Mouse (Mus musculus): ENCODE data around the gene Qrfpr.

The Qrfpr gene

GRCm38 (mm10) chr3:36221743-36222682 is at the start of gene Qrfpr:
Gene Qrfpr, minus strand, starts transcription at chr3:36222313.
- no peak for ATAC-seq (ENCODE audit: insufficient number of reproducible peaks, low FRiP score, low TSS enrichment)

DNA sequence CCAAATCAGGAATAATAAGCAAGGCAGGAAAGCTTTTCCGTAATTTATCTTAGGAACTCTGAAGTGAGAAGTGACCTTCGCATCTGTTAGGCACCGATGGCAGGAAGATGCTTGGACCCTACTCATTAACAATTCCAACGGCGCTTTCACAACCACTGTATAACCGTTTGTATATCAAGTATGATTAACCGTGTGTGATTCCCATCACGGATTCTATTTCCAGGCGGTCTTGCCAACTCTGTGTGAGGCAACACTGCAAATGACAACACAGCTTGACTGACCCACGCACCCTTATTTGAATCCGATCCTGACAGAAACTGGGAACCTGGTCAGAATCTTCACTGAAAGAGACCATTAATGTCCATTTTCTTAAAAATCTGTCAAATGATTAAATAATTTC is 41.8 kb upstream of the Qrfpr start:
- ATAC-seq (ENCODE audit: insufficient number of reproducible peaks, low FRiP score, low TSS enrichment): no peak

DNA sequence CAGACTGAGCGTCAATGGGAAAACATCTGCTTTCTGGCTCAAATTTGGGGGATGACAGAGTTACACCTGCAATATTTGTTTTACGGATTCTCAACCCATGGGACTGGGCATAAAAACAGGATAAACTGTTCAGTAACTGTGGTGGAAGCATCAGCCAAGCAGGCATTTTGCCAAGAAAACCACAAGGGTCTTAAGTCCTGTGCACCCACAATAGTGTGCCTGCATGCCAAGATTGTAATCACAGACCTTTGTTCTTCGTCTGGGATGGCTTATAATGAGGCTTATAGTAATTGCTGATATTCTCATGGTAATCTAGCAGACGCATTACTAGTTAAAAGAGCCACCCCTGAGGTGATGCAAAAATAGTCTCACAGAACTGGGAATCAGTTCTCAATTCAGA is 41.2 kb upstream of the Qrfpr start:
- no peak for ATAC-seq (ENCODE audit: insufficient number of reproducible peaks, low FRiP score, low TSS enrichment)

DNA sequence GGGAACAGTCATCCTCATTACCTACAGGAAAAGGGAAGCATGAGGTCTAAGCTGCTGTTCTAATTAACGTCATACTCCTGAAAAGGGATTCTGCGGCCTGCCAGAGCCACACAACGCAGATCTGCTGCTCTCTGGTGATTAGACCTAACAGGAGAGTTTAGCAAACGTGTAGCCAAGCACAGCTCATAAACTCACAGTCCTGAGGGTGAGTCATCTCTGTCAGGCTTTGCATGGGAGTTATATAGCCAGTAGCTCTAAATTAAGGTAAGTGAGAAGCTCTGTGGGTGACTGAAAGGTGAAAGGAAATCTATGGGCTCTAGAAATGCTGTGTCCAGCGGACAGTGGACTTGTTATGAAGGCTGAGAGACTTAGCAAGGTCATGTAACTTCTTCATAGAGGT is 28.5 kb upstream of the Qrfpr start:
- ATAC-seq (ENCODE audit: insufficient number of reproducible peaks, low FRiP score, low TSS enrichment): no peak

- no peak for ATAC-seq (ENCODE audit: insufficient number of reproducible peaks, low FRiP score, low TSS enrichment)
Observed at GRCm38 (mm10) chr3:36248446-36248845, 26.3 kb upstream of the Qrfpr start.

DNA sequence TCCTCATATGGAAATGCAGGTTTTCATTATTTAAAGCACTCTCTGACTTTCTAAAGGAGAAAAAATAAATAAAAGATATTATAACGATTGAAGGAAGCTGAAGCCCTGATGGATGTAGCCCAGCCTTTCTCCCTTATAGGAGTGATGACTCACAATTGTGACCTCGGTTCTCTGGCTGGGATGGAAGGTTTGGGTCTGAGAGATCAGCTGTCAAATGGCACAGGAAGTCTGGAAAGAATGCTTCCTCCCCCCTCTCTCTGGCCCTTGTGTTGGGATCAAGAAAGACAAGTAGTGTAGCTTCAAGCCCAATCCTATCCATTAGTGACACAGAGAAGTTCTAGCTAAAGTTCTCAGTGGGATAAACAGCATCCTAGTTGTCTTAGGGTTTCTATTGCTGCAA is 7.8 kb upstream of the Qrfpr start:
- ATAC-seq (ENCODE audit: insufficient number of reproducible peaks, low FRiP score, low TSS enrichment): no peak

- no peak for ATAC-seq (ENCODE audit: insufficient number of reproducible peaks, low FRiP score, low TSS enrichment)
Observed at GRCm38 (mm10) chr3:36227246-36227645, 5.1 kb upstream of the Qrfpr start.

GRCm38 (mm10) chr3:36223361-36223760 is 1.2 kb upstream of the Qrfpr start:
- no peak for ATAC-seq (ENCODE audit: insufficient number of reproducible peaks, low FRiP score, low TSS enrichment)

DNA sequence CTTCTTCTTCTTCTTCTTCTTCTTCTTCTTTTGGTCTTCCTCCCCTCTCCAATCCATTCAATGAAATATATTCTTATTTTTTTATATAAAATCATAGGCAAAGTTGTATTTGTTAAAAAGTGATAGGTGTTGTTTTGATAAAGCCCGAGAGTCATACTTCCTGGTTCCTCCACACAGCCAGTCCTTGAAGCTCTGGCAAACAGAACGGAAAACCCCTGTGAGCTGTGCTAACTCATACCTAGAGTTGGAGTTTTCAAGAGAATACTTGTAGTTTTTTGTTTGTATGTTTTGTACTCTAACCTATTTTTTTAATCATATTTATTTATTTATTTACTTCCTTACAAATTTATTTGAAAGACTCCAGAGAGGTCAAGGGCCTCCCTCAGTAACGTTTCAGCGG is 9.4 kb downstream of the Qrfpr start:
- no peak for ATAC-seq (ENCODE audit: insufficient number of reproducible peaks, low FRiP score, low TSS enrichment)

DNA sequence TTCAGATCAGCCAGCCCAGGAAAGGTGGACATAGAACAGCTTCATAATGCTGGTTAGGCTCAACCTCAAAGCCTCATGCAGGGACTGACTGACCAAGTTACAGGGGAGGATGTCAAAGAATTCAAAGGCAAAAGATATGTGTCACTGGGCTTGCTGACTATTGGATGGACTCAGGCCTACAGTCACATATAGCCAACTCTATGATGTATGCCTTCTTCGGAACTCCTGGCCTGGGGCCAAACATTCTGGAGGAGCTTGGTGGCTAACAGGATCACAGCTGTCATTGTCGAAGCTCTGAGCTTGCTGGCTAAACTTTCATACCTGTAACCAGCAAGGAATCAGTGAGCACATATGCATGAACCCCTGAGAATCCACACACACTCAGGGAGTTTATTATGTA is 11.2 kb downstream of the Qrfpr start:
- no peak for ATAC-seq (ENCODE audit: insufficient number of reproducible peaks, low FRiP score, low TSS enrichment)

GRCm38 (mm10) chr3:36209776-36210555 is 12.1 kb downstream of the Qrfpr start:
- 0 out of 2 replicates have a peak, but pooled peaks have one; percentile 42 for ATAC-seq (ENCODE audit: insufficient number of reproducible peaks, low FRiP score, low TSS enrichment)

- ATAC-seq (ENCODE audit: insufficient number of reproducible peaks, low FRiP score, low TSS enrichment): no peak
Observed at GRCm38 (mm10) chr3:36207520-36208264, 14.4 kb downstream of the Qrfpr start.

- ATAC-seq (ENCODE audit: insufficient number of reproducible peaks, low FRiP score, low TSS enrichment): no peak
Observed at GRCm38 (mm10) chr3:36202932-36203331, 19.2 kb downstream of the Qrfpr start.

- no peak for ATAC-seq (ENCODE audit: insufficient number of reproducible peaks, low FRiP score, low TSS enrichment)
Observed at GRCm38 (mm10) chr3:36201098-36201497, 21.0 kb downstream of the Qrfpr start.

GRCm38 (mm10) chr3:36189243-36189642 is 32.9 kb downstream of the Qrfpr start:
- no peak for ATAC-seq (ENCODE audit: insufficient number of reproducible peaks, low FRiP score, low TSS enrichment)

DNA sequence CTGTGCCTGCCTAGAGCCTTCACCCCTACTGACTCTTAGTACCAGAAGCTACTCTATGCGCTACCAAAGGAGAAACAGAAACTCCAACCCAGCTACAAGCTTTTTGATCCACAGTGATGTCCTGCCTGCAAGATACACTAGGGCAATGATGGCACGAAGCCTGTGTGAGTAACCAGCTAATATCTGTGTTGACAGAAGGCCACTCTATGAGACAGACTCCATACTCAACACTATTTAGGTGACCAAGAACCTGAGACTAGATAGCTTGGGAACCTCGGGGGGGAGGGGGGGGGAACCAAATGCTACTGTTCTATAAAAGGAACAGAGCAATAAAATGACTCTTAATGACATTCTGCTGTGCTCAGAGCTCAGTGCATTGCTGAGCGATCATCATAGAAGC is 35.6 kb downstream of the Qrfpr start:
- ATAC-seq (ENCODE audit: insufficient number of reproducible peaks, low FRiP score, low TSS enrichment): no peak

DNA sequence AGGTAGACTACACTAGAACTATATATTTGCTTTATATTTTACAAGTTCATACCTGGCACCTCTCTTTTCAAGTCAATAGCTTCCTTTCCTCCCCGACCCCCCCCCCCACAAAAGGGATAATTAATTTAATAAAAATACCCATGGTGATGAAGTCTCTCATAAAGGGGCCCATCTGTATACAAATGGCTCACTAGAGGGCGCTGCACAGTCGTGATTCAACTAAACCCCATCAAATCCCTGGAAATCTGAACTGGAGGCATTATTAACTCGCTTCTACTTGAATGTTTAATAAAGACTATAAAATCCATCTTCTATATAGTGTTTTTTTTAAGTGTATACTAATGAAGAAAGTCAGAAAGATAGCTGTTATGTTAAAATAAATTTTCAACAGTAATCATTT is 40.6 kb downstream of the Qrfpr start:
- no peak for ATAC-seq (ENCODE audit: insufficient number of reproducible peaks, low FRiP score, low TSS enrichment)

GRCm38 (mm10) chr3:36173761-36174160 is 48.4 kb downstream of the Qrfpr start:
- ATAC-seq (ENCODE audit: insufficient number of reproducible peaks, low FRiP score, low TSS enrichment): no peak

- no peak for ATAC-seq (ENCODE audit: insufficient number of reproducible peaks, low FRiP score, low TSS enrichment)
Observed at GRCm38 (mm10) chr3:36171348-36171747, 50.8 kb downstream of the Qrfpr start.

DNA sequence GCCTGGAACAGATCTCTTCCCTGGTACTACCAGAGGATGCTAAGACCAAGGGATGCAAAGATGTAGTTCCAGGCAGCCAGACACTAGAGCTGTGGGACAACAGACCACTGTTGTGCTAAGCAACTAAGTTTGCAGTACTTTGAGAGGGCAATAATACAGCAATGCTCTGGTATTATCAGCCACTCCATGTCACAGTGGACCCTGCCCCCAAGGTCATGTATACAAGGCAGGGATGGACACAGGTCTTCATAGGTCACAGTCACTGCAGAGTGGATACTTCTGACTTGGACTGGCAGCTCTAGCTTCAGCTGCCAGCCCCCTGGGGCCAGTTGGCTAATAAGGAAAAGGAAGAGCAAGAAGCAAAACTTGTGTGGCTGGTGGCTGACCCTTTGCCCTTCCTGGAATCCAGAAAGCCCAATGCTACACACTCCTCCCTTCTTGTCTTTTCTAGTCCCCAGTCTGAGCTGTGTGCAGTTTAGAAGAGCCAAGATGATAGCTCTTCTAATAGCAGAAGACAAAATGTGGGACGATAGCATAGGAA is 51.4 kb downstream of the Qrfpr start:
- no peak for ATAC-seq (ENCODE audit: insufficient number of reproducible peaks, low FRiP score, low TSS enrichment)

Data from cerebellum, adult (tissue).